Mouse (Mus musculus) forebrain, postnatal 0 days (tissue): ENCODE data around the gene Muc16. TPM values are rescaled to one million over a fixed set of nuclear protein-coding genes. Genes with fewer than 3 reads are reported as not detected.
A peak's percentile ranks its signal among the peaks of the same experiment; 100 is the strongest.

Experiments
- ATAC-seq: fragments of 200-750 bp; cut with Nextera tagmentation; 2 replicates; pipeline ENCODE4 v1.8.0; 2017; ENCODE audit warnings: mild to moderate bottlenecking, moderate library complexity
- DNase-seq: peaks from one replicate; pipeline ENCODE4 v3.0.0-alpha.2; 2015
- H3K27ac ChIP-seq: fragments of 300-500 bp; sonication (generic); 2 replicates; pipeline ENCODE4 v1.5.1; 2014; ENCODE audit warnings: low read depth, mild to moderate bottlenecking, antibody characterized with exemption, low read length, moderate library complexity, mixed read lengths
- H3K27me3 ChIP-seq: fragments of 300-500 bp; sonication (generic); 2 replicates; pipeline ENCODE4 v1.6.1; 2014; ENCODE audit warnings: mild to moderate bottlenecking, low read length, mixed read lengths; ENCODE audit not compliant: insufficient read depth
- H3K36me3 ChIP-seq: fragments of 300-500 bp; sonication (generic); 2 replicates; pipeline ENCODE4 v1.6.1; 2014; ENCODE audit warnings: mild to moderate bottlenecking, moderate library complexity; ENCODE audit not compliant: insufficient read depth
- H3K4me1 ChIP-seq: fragments of 300-500 bp; sonication (generic); 2 replicates; pipeline ENCODE4 v1.6.1; 2014; ENCODE audit warnings: antibody characterized with exemption; ENCODE audit not compliant: insufficient read depth
- H3K4me2 ChIP-seq: fragments of 300-500 bp; sonication (generic); 2 replicates; pipeline ENCODE4 v1.6.1; 2014; ENCODE audit warnings: low read depth, mild to moderate bottlenecking, moderate library complexity
- H3K4me3 ChIP-seq: fragments of 300-500 bp; sonication (generic); 2 replicates; pipeline ENCODE4 v1.5.1; 2014; ENCODE audit warnings: low read depth, low read length, mixed read lengths
- H3K9ac ChIP-seq: fragments of 300-500 bp; sonication (generic); 2 replicates; pipeline ENCODE4 v1.6.1; 2014; ENCODE audit warnings: mild to moderate bottlenecking
- H3K9me3 ChIP-seq: fragments of 300-500 bp; sonication (generic); 2 replicates; pipeline ENCODE4 v1.6.1; 2016; ENCODE audit warnings: low read length
- CTCF ChIP-seq: sonication (generic); IDR thresholded peaks from 2 replicates; pipeline ENCODE4 v1.5.1; 2016; ENCODE audit warnings: antibody characterized with exemption, control low read depth, low read depth
- WGBS: fragments of 180-500 bp; shearing (Covaris S2); extraction: QIAGEN DNeasy Blood & Tissue Kit; methylation state at CpG from one replicate; pipeline ENCODE4 v1.1.7; 2014; 5-methylcytosine and 5-hydroxymethylcytosine counted together
- microRNA-seq, 2 experiments: library from miRNA; unstranded; fragments of <30 nt; microRNA quantifications; one replicate each; pipeline ENCODE4; 2016
- polyA plus RNA-seq: library from polyadenylated mRNA; unstranded; fragments of >200 nt; fragmentation: Nextera tagmentation; extraction: Ambion mirVana; gene quantifications from 2 replicates; pipeline ENCODE4 v1.2.1, GENCODE M21; 2015
- total RNA-seq: library from RNA; depleted of rRNA; stranded (reverse); fragments of >200 nt; gene quantifications from 2 replicates; pipeline ENCODE4 v1.2.3, GENCODE M21; 2014; rRNA removed

Gene Muc16
- total and polyA plus RNA-seq, 2 experiments from 2014 or later: not detected

DNA sequence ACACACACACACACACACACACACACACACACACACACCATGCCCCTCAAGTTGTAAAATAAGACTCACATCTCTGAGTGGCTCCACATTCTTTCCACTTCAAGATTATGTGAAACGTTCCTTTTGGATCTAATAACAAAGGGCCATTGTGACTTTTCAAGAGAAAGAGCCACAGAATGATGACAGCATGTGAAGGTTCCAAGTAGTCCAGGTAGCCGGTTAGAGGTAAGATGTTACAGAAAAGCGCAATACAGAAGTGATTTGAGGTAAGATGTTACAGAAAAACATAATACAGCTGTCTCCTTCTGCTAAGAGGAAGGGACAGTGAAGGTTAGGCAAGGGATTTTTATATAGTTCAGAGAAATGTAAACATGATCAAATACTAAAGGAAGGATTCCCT, 196.2 kb downstream of the Muc16 start, which contains the start of the genes Zfp558 and Mbd3l1:
Gene Zfp558 (minus strand): TSS at position 101 of the 400 bp plus-strand sequence.
Gene Mbd3l1 (plus strand): TSS at position 192 of the 400 bp plus-strand sequence.
- 75% methylated on average over 3 of the region's 3 CpGs for WGBS
- Histone ChIP-seq H3K4me3 (no peak within 1 kb of the TSS), H3K27ac (no peak within 1 kb of the TSS), H3K4me1 (no peaks in the 10 kb centered on the region), H3K4me2 (no peak within 1 kb of the TSS), H3K36me3 (no peaks in the 10 kb centered on the region), H3K9me3 (no peaks in the 10 kb centered on the region), H3K27me3 (no peaks in the 10 kb centered on the region), H3K9ac (no peak within 1 kb of the TSS)
- DNase-seq: no peak
- no peak for TF ChIP-seq CTCF
- ATAC-seq: no peak

DNA sequence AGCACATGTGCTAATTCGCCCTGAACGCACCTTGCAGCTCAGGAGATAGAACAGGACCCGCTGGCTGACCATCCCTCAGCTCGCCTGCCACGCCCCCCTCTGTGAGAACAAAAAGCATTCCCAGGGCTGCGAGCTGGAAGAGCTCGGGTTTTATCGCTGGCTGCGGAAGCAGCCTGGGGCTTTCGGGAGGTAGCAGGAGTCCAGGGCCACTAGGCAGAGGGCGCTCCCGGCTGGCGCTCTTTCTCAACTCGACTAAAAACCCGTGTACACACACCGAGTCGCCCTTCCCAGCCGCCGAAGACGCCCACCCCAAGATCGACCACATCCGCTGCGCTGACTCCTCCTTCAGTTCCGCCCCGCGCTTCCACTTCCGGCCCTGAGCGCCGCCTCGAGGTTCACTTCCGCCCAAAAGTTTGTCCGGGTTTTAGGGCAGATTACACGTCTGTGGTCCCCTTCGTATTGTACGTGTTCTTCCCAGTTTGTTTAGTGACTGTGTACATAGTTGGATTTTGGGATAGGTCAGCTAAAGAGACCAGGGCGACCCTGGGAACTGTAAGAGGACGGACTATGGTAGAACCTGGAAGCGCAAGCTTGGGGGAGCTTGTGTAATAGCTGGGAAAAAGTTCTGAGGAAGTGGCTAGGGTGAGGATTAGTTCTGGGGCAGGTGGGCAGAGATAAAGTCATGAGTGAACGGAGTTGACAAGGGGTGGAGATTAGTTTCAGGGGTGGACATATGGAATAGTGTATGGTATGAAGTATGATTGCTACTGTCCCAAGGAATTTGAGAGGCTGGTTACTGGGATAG, 200.8 kb downstream of the Muc16 start:
- DNase-seq (peak; percentile 91), ATAC-seq (peak; percentile 99)
- H3K4me2 ChIP-seq: peak overlapping the region; percentile 68
- no peaks in the 10 kb centered on the region for H3K36me3 ChIP-seq
- peak overlapping the region; percentile 64 for H3K9ac ChIP-seq
- H3K4me3 ChIP-seq: peak overlapping the region; percentile 53
- no peaks in the 10 kb centered on the region for H3K27me3 ChIP-seq
- WGBS: 6% methylated on average over 38 of the region's 39 CpGs
- H3K27ac ChIP-seq: peak overlapping the region; percentile 83
- no peaks in the 10 kb centered on the region for H3K4me1 ChIP-seq
- H3K9me3 ChIP-seq: no peaks in the 10 kb centered on the region
- TF ChIP-seq CTCF: peak; percentile 41

DNA sequence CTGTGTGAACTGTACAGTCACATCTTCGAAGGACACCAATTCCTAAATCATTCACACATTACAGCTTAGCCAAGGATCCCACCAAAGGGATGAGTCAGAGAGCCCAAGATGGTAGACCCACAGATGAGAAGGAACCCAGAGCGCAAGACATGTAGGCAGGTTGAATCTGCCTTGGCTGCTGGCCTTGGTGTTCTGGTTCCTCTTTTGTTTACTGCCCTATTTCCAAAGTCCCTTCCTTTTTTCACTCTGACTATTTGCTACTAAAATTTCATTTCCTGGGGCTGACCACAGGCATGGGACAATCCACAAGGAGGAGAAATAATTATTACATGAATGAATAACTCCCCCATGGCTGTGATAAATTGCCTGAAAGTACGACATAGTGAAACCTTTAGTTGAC, 206.3 kb downstream of the Muc16 start:
- H3K9me3 ChIP-seq: no peaks in the 10 kb centered on the region
- peaks cover 29% of the 10 kb centered on the region for H3K36me3 ChIP-seq
- H3K27ac ChIP-seq: no peak overlapping the region
- TF ChIP-seq CTCF: no peak
- no peaks in the 10 kb centered on the region for H3K4me1 ChIP-seq
- H3K4me2 ChIP-seq: no peak overlapping the region
- no peak for ATAC-seq
- no peaks in the 10 kb centered on the region for H3K27me3 ChIP-seq
- 93% methylated on average over 3 of the region's 3 CpGs for WGBS
- no peak for DNase-seq
- no peak overlapping the region for H3K4me3 ChIP-seq
- H3K9ac ChIP-seq: no peak overlapping the region

DNA sequence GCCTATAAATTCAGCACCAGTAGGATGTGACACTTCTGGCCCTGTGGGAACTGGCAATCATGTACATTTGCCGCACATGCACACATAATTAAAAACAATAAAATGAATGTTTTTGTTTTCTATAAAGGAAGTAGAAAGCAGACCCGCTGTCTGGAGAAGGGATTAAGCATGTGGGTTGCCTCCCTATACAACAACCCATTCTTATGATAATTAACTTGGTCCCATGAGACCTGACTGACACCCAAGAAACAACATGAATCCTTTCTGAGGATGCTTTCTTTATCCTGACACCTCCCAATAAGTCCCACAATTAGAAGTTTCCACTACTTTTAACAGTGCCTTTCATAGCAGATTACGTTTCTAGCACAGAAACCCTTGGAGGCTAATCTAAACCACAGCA, 207.0 kb downstream of the Muc16 start:
- 6% methylated on average over 3 of the region's 3 CpGs for WGBS
- Histone ChIP-seq H3K9me3 (no peaks in the 10 kb centered on the region), H3K36me3 (peaks cover 36% of the 10 kb centered on the region), H3K4me1 (no peaks in the 10 kb centered on the region), H3K4me2 (no peak overlapping the region), H3K27ac (no peak overlapping the region), H3K27me3 (no peaks in the 10 kb centered on the region), H3K4me3 (no peak overlapping the region), H3K9ac (no peak overlapping the region)
- no peak for DNase-seq
- no peak for ATAC-seq
- no peak for TF ChIP-seq CTCF

DNA sequence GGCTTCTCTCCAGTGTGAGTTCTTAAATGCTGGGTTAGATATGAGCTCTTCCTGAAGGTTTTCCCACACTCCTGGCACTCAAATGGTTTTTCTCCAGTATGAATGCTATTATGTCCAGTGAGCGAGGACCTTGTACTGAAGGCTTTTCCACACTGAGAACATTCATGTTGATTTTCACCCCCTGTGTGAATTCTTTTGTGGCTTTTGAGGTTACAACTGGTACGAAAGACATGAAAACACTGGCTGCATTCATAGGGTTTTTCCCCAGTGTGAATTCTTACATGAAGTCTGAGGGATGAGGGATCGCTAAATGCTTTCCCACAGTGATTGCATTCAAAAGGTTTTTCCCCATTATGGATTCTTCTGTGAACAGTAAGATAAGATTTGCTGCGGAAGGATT, 217.8 kb downstream of the Muc16 start:
- ATAC-seq: no peak
- Histone ChIP-seq H3K4me2 (no peak overlapping the region), H3K27ac (no peak overlapping the region), H3K9ac (no peak overlapping the region), H3K4me3 (no peak overlapping the region), H3K36me3 (peaks cover 47% of the 10 kb centered on the region), H3K9me3 (no peaks in the 10 kb centered on the region; the same call in 1 of the 2 replicates), H3K4me1 (no peaks in the 10 kb centered on the region), H3K27me3 (no peaks in the 10 kb centered on the region)
- WGBS: 70% methylated on average over 4 of the region's 4 CpGs
- TF ChIP-seq CTCF: no peak
- DNase-seq: no peak

Small RNAs within 50 kb of the gene (microRNA-seq; reads per million reads assigned to microRNA genes)
- gene Gm22854: 0 reads per million in 2 experiments

Other genes with a start within 250 kb of the Muc16 start
- gene Mbd3l2, start 243.9 kb downstream of the Muc16 start, total RNA-seq: not detected in 2 replicates
- 0.15 TPM in 1 of 2 replicates, not detected in the other for gene Mbd3l2, start 243.9 kb downstream of the Muc16 start, polyA plus RNA-seq
- 39.6 and 60.1 TPM in 2 replicates for gene Zfp558, start 196.3 kb downstream of the Muc16 start, total RNA-seq
- 22.8 and 26.0 TPM in 2 replicates for gene Zfp558, start 196.3 kb downstream of the Muc16 start, polyA plus RNA-seq
- gene Mbd3l1, start 196.2 kb downstream of the Muc16 start, total RNA-seq: not detected in 2 replicates
- not detected in 2 replicates for gene Mbd3l1, start 196.2 kb downstream of the Muc16 start, polyA plus RNA-seq
- not detected in 2 replicates for gene Olfr24, start 89.5 kb upstream of the Muc16 start, total RNA-seq
- gene Olfr24, start 89.5 kb upstream of the Muc16 start, polyA plus RNA-seq: not detected in 2 replicates
- gene Olfr828, start 145.0 kb upstream of the Muc16 start, total RNA-seq: not detected in 2 replicates
- gene Olfr828, start 145.0 kb upstream of the Muc16 start, polyA plus RNA-seq: not detected in 2 replicates
- not detected in 2 replicates for gene Olfr829, start 180.4 kb upstream of the Muc16 start, total RNA-seq
- gene Olfr829, start 180.4 kb upstream of the Muc16 start, polyA plus RNA-seq: not detected in 2 replicates
- not detected in 2 replicates for gene Olfr830, start 200.2 kb upstream of the Muc16 start, total RNA-seq
- gene Olfr830, start 200.2 kb upstream of the Muc16 start, polyA plus RNA-seq: not detected in 2 replicates